Mouse (Mus musculus) intestine, embryonic 14.5 days (tissue): ENCODE measurements around the gene Calhm2. TPM values are rescaled to one million over a fixed set of nuclear protein-coding genes. Genes with fewer than 3 reads are reported as not detected.

ENCODE experiments used
- ATAC-seq: fragments of 200-750 bp; cut with Nextera tagmentation; replicated peaks from 2 replicates; pipeline ENCODE4 v1.8.0; 2017; ENCODE audit warnings: low read depth, moderate number of reproducible peaks, moderate TSS enrichment, moderate library complexity; ENCODE audit not compliant: low FRiP score, low TSS enrichment
- DNase-seq: peaks from one replicate; pipeline ENCODE4 v3.0.0-alpha.2; 2018; ENCODE audit warnings: low spot score
- H3K27ac ChIP-seq: fragments of 300-500 bp; sonication (generic); 2 replicates; pipeline ENCODE4 v1.5.1; 2014; ENCODE audit warnings: low read depth, mild to moderate bottlenecking, control low read depth
- H3K27me3 ChIP-seq: fragments of 300-500 bp; sonication (generic); replicated peaks from 2 replicates; pipeline ENCODE4 v1.6.1; 2014; ENCODE audit warnings: low read length, control low read depth; ENCODE audit not compliant: control insufficient read depth, insufficient read depth
- H3K36me3 ChIP-seq: fragments of 300-500 bp; sonication (generic); 2 replicates; pipeline ENCODE4 v1.6.1; 2014; ENCODE audit warnings: low read length, control low read depth; ENCODE audit not compliant: control insufficient read depth, insufficient read depth
- H3K4me1 ChIP-seq: fragments of 300-500 bp; sonication (generic); replicated peaks from 2 replicates; pipeline ENCODE4 v1.6.1; 2014; ENCODE audit warnings: low read length, control low read depth, mixed read lengths; ENCODE audit not compliant: control insufficient read depth, insufficient read depth
- H3K4me2 ChIP-seq: fragments of 300-500 bp; sonication (generic); 2 replicates; pipeline ENCODE4 v1.6.1; 2014; ENCODE audit warnings: low read length
- H3K4me3 ChIP-seq: fragments of 300-500 bp; sonication (generic); 2 replicates; pipeline ENCODE4 v1.5.1; 2014; ENCODE audit warnings: low read depth, low read length, control low read depth, mixed read lengths
- H3K9ac ChIP-seq: fragments of 300-500 bp; sonication (generic); 2 replicates; pipeline ENCODE4 v1.6.1; 2014; ENCODE audit warnings: mild to moderate bottlenecking, low read length
- H3K9me3 ChIP-seq: fragments of 300-500 bp; sonication (generic); 2 replicates; pipeline ENCODE4 v1.6.1; 2016; ENCODE audit warnings: low read length, control low read depth; ENCODE audit not compliant: control insufficient read depth
- WGBS: fragments of 180-500 bp; shearing (Covaris S2); extraction: QIAGEN DNeasy Blood & Tissue Kit; methylation state at CpG from one replicate; pipeline ENCODE4 v1.1.7; 2014; 5-methylcytosine and 5-hydroxymethylcytosine counted together
- polyA plus RNA-seq: library from polyadenylated mRNA; unstranded; fragments of >200 nt; fragmentation: Nextera tagmentation; extraction: Ambion mirVana; gene quantifications from 2 replicates; pipeline ENCODE4 v1.2.1, GENCODE M21; 2014

The Calhm2 gene
- polyA plus RNA-seq, 1 experiment from 2014 or later, result 2.5 TPM

- Histone ChIP-seq H3K4me3 (peak overlapping the region; percentile 97), H3K36me3 (peaks cover 21% of the 10 kb centered on the region), H3K9me3 (no peaks in the 10 kb centered on the region), H3K27me3 (no peaks in the 10 kb centered on the region), H3K4me2 (peak overlapping the region; percentile 49), H3K27ac (peak overlapping the region; percentile 83), H3K9ac (peak overlapping the region; percentile 88), H3K4me1 (peaks cover 6% of the 10 kb centered on the region; the same call in 1 of the 2 replicates)
- WGBS, result under 1% methylated on average over 64 of the region's 72 CpGs
- DNase-seq (peak; percentile 89), ATAC-seq (peak; percentile 87)
These were observed 70.0 kb downstream of the Calhm2 start for GRCm38 (mm10) chr19:47067924-47068611.

- peaks cover 6% of the 10 kb centered on the region; the same call in 1 of the 2 replicates for H3K4me1 ChIP-seq
- peak within 1 kb of the TSS; percentile 73 for H3K4me2 ChIP-seq
- peaks cover 13% of the 10 kb centered on the region for H3K36me3 ChIP-seq
- H3K9ac ChIP-seq, result peak within 1 kb of the TSS; percentile 88
- H3K27ac ChIP-seq, result peak within 1 kb of the TSS; percentile 83
- H3K4me3 ChIP-seq, result peak within 1 kb of the TSS; percentile 97
- no peaks in the 10 kb centered on the region for H3K27me3 ChIP-seq
- no peaks in the 10 kb centered on the region for H3K9me3 ChIP-seq
- ATAC-seq (peak; percentile 77), DNase-seq (peak; percentile 96)
- 10% methylated on average over 49 of the region's 49 CpGs for WGBS
These were observed 70.8 kb downstream of the Calhm2 start, which contains the start of gene Taf5 for GRCm38 (mm10) chr19:47067096-47067882. Gene Taf5, plus strand, starts transcription at chr19:47067746.

DNA sequence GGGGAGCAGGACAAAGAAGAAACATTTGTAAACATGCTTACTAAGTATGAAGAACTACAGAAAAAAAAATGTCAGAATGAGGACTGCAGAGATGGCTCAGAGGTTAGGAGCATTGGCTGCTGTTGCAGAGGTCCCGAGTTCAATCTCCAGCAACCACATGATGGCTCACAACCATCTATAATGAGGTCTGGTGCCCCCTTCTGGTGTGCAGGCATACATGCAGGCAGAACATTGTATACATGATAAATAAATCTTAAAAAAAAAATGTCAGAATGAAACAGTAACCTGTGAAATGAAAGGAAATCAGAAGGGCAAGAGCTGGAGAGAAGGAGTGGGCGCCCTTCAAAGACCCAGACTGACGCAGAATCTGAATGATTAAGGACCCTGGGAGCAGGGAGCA is 72.2 kb downstream of the Calhm2 start:
- Histone ChIP-seq H3K27me3 (no peaks in the 10 kb centered on the region), H3K9me3 (no peaks in the 10 kb centered on the region), H3K9ac (no peak overlapping the region), H3K36me3 (peaks cover 1% of the 10 kb centered on the region), H3K27ac (no peak overlapping the region), H3K4me2 (no peak overlapping the region), H3K4me3 (no peak overlapping the region), H3K4me1 (peaks cover 6% of the 10 kb centered on the region; the same call in 1 of the 2 replicates)
- 93% methylated on average over 3 of the region's 3 CpGs for WGBS
- no peak for DNase-seq
- no peak for ATAC-seq

DNA sequence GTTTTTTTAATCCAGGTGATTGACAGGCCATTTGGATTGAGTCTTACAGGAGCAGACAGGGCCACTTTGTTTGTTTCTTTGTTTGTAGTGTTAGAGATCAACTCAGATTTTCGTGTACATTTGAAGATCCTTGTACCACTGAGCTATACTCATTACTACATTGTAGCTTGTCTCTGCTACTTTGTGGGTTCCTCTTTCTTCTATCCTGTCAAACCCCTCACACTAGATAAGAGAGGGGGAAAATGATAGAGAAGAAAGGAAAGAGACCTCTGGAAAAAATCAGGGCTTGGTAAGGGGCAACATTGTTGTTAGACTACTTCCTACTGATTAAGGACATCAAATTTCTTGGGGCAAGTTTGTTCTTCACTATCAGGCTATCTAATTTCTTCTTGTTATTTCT is 80.4 kb downstream of the Calhm2 start:
- no peaks in the 10 kb centered on the region for H3K9me3 ChIP-seq
- DNase-seq, result no peak
- H3K4me1 ChIP-seq, result no peaks in the 10 kb centered on the region
- 86% methylated on average over 1 of the region's 1 CpGs for WGBS
- no peaks in the 10 kb centered on the region for H3K27me3 ChIP-seq
- ATAC-seq, result no peak
- no peaks in the 10 kb centered on the region for H3K36me3 ChIP-seq
- no peak overlapping the region for H3K4me2 ChIP-seq
- H3K9ac ChIP-seq, result no peak overlapping the region
- no peak overlapping the region for H3K27ac ChIP-seq
- no peak overlapping the region for H3K4me3 ChIP-seq

Other genes starting within 250 kb of the Calhm2 start
- gene Ina, start 123.6 kb downstream of the Calhm2 start, polyA plus RNA-seq, result 18.3 and 19.2 TPM in 2 replicates
- gene Nt5c2, start 123.1 kb downstream of the Calhm2 start, polyA plus RNA-seq, result 55.1 and 64.1 TPM in 2 replicates
- gene Pcgf6, start 87.4 kb downstream of the Calhm2 start, polyA plus RNA-seq, result 31.1 and 33.4 TPM in 2 replicates
- gene Taf5, start 70.5 kb downstream of the Calhm2 start, polyA plus RNA-seq, result 8.3 and 8.8 TPM in 2 replicates
- 1,243 and 1,445 TPM in 2 replicates for gene Usmg5, start 47.6 kb downstream of the Calhm2 start, polyA plus RNA-seq
- gene Pdcd11, start 47.5 kb downstream of the Calhm2 start, polyA plus RNA-seq, result 11.7 and 12.6 TPM in 2 replicates
- gene Calhm1, start 6.0 kb upstream of the Calhm2 start, polyA plus RNA-seq, result not detected in 2 replicates
- not detected in 2 replicates for gene Calhm3, start 19.5 kb upstream of the Calhm2 start, polyA plus RNA-seq
- gene Neurl1a, start 40.5 kb upstream of the Calhm2 start, polyA plus RNA-seq, result 8.6 and 9.1 TPM in 2 replicates